Mouse (Mus musculus) ES-E14 (cell line): ENCODE data around the gene Ntm. TPM values are rescaled to one million over a fixed set of nuclear protein-coding genes. Genes with fewer than 3 reads are reported as not detected.

ENCODE experiments used
- DNase-seq: peaks from one replicate; pipeline ENCODE4 v3.0.0-alpha.2; 2013; ENCODE audit warnings: low read depth, low spot score
- H3K27ac ChIP-seq: 2 replicates; pipeline ENCODE4 v1.5.1; 2012; ENCODE audit warnings: low read depth, mild to moderate bottlenecking, low read length, moderate library complexity, mixed read lengths; ENCODE audit not compliant: poor library complexity, insufficient read depth, severe bottlenecking
- H3K36me3 ChIP-seq: 2 replicates; pipeline ENCODE4 v1.6.1; 2012; ENCODE audit warnings: mild to moderate bottlenecking, low read length, moderate library complexity, mixed read lengths; ENCODE audit not compliant: control insufficient read depth, poor library complexity, insufficient read depth, severe bottlenecking
- H3K4me1 ChIP-seq, 2 experiments: fragments of 150-350 bp in 1 of 2; sonication (generic) in 1 of 2; 2 replicates each; pipeline ENCODE4 v1.6.1; 2012; ENCODE audit warnings: low read length in 2 of 2, mild to moderate bottlenecking in 1 of 2, mixed read lengths in 1 of 2; ENCODE audit not compliant: control insufficient read depth in 2 of 2, insufficient read depth in 2 of 2, poor library complexity in 1 of 2
- H3K4me3 ChIP-seq, 2 experiments: fragments of 150-350 bp in 1 of 2; sonication (generic) in 1 of 2; 2 replicates each; pipeline ENCODE4 v1.5.1; 2012; ENCODE audit warnings: low read length in 2 of 2, low read depth in 1 of 2, mild to moderate bottlenecking in 1 of 2, mixed read lengths in 1 of 2; ENCODE audit not compliant: insufficient read depth in 1 of 2, poor library complexity in 1 of 2, severe bottlenecking in 1 of 2
- H3K9ac ChIP-seq: 2 replicates; pipeline ENCODE4 v1.6.1; 2012; ENCODE audit warnings: low read depth, mild to moderate bottlenecking, low read length, mixed read lengths; ENCODE audit not compliant: poor library complexity, insufficient read depth, severe bottlenecking
- H3K9me3 ChIP-seq: fragments of 150-350 bp; sonication (generic); 2 replicates; pipeline ENCODE4 v1.6.1; 2012; ENCODE audit warnings: low read depth, mild to moderate bottlenecking, low read length; ENCODE audit not compliant: control insufficient read depth, insufficient read depth
- CHD2 ChIP-seq: IDR thresholded peaks from 2 replicates; pipeline ENCODE4 v1.6.1; 2014; ENCODE audit warnings: mild to moderate bottlenecking, low read depth, low read length, inconsistent platforms
- HCFC1 ChIP-seq: IDR thresholded peaks from 2 replicates; pipeline ENCODE4 v1.6.1; 2012; ENCODE audit warnings: low read length, inconsistent platforms, borderline replicate concordance; ENCODE audit not compliant: insufficient read depth
- MAFK ChIP-seq: IDR thresholded peaks from 2 replicates; pipeline ENCODE4 v1.6.1; 2014; ENCODE audit warnings: mild to moderate bottlenecking, low read depth, low read length, inconsistent platforms; ENCODE audit not compliant: insufficient read depth
- ZC3H11A ChIP-seq: IDR thresholded peaks from 2 replicates; pipeline ENCODE4 v1.6.1; 2012; ENCODE audit warnings: low read depth, mild to moderate bottlenecking, inconsistent platforms, low read length, borderline replicate concordance
- ZNF384 ChIP-seq: IDR thresholded peaks from 2 replicates; pipeline ENCODE4 v1.6.1; 2012; ENCODE audit warnings: low read depth, low read length, inconsistent platforms
- in situ Hi-C, 2 experiments: fragments of 600-800 bp; cut with MboI; formaldehyde crosslinking; loops; one replicate each; pipeline ENCODE4 v1.15.1; 2025; ENCODE audit warnings: low sequenced_read_pairs in 2 of 2, inconsistent platforms in 1 of 2; ENCODE audit not compliant: unreplicated experiment in 2 of 2
- total RNA-seq: library from RNA; depleted of rRNA; stranded (reverse); fragments of 300-350 nt; gene quantifications from 2 replicates; pipeline ENCODE4 v1.2.3, GENCODE M21; 2012

The Ntm gene
- total RNA-seq, 1 experiment = 0.67 TPM

DNA sequence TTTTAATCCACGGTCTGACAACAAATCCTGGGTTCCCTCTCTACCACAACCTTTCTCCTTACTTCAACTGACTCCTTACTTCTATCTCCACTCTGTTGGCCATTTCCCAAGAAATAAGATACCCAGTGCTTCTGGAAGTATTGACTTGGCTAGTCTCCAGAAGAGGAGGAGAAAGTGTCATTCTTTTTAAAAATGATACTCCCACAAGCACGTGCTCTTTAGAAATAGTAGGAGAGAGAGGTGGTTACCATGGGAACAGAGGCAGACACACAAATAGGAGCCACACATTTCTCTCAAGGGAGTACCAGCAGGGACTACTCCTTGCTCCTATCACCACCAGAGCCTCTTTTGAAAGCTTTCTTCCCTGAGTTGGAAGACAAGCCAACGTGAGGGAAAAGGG, 645.3 kb downstream of the Ntm start:
- H3K9ac ChIP-seq = no peak overlapping the region
- H3K9me3 ChIP-seq = no peaks in the 10 kb centered on the region
- no peak for DNase-seq
- no peaks in the 10 kb centered on the region for H3K36me3 ChIP-seq
- H3K4me1 ChIP-seq = no peaks in the 10 kb centered on the region
- H3K4me3 ChIP-seq = no peak overlapping the region
- no peak overlapping the region for H3K27ac ChIP-seq
- TF ChIP-seq MAFK (no peak), ZNF384 (no peak), ZC3H11A (no peak), CHD2 (no peak), HCFC1 (no peak)
- in situ Hi-C loops = no loop called here

DNA sequence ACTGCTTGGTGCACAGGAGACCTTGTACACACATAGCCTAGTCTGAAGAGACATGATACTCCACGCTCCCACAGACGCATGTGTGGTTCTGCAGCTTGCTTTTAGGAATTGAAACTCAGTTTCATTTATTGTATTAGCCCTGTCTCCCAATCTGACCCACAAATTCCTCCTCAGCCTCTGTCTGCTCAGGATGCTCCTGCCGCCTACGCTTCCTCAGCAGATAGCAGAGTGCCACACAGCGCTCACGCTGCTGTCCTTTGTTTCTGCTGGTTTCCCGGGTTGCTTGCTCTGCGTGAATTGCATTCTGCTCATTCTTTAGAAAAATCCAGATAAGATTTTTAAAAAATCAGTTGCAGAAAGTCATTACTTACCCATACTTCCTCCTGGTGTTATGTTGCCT, 647.1 kb downstream of the Ntm start:
- H3K4me3 ChIP-seq = no peak overlapping the region
- no peak for DNase-seq
- TF ChIP-seq CHD2 (no peak), HCFC1 (no peak), ZC3H11A (no peak)
- H3K9ac ChIP-seq = no peak overlapping the region
- in situ Hi-C loops = no loop called here
- H3K36me3 ChIP-seq = no peaks in the 10 kb centered on the region
- H3K9me3 ChIP-seq = no peaks in the 10 kb centered on the region
- no peak overlapping the region for H3K27ac ChIP-seq
- H3K4me1 ChIP-seq = no peaks in the 10 kb centered on the region

DNA sequence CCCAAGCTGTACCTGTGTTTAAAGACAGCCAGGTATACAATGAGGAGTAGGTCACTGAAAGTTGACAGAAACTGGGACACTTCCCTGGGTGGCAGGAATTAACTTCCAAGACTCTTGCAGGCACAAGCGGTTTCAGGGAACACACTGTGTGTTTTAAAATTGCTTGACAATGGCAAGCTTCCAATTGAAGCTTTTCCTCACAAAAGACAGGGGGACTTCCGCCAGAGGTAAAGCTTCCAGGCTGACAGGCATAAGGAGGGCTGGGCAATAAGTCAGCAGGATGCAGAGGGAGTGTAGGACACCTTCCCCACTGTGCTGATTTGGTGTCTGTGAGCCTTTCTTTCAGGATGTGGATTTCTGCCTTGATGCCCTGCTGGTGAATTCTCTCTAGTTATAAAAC, 656.0 kb downstream of the Ntm start:
- Histone ChIP-seq H3K36me3 (no peaks in the 10 kb centered on the region), H3K4me1 (peaks cover 1 to 3% of the 10 kb centered on the region in 2 experiments; a peak in 1 of 4 replicates), H3K27ac (no peak overlapping the region), H3K9ac (no peak overlapping the region; the same call in 1 of the 2 replicates), H3K9me3 (no peaks in the 10 kb centered on the region), H3K4me3 (no peak overlapping the region)
- TF ChIP-seq HCFC1 (no peak), CHD2 (no peak), MAFK (no peak), ZC3H11A (no peak), ZNF384 (no peak)
- in situ Hi-C loops = no loop called here
- peak; percentile 6 for DNase-seq

DNA sequence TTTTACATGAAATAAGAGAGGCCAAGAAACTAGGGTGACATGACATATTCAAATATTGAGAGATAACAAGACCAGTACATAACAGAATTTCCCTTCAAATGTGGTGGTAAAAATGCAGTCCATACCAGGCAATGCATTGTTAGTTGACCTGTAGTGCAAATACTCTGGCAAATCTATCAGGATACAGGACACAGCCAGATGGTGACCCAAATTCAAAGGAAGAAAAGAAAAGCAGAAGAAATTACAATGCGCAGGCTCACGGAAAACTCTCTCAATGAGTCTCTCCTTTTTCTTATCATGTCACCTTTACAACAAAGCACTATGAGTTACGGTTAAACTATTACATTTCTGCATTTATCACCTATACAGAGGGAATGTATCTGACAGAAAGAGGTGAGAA, 664.6 kb downstream of the Ntm start:
- in situ Hi-C loops = no loop called here
- Histone ChIP-seq H3K9me3 (no peaks in the 10 kb centered on the region), H3K36me3 (no peaks in the 10 kb centered on the region), H3K4me1 (no peaks in the 10 kb centered on the region), H3K27ac (no peak overlapping the region), H3K9ac (no peak overlapping the region), H3K4me3 (no peak overlapping the region)
- no peak for TF ChIP-seq ZC3H11A
- TF ChIP-seq MAFK = no peak
- no peak for TF ChIP-seq CHD2
- no peak for TF ChIP-seq HCFC1
- TF ChIP-seq ZNF384 = no peak
- DNase-seq = no peak

DNA sequence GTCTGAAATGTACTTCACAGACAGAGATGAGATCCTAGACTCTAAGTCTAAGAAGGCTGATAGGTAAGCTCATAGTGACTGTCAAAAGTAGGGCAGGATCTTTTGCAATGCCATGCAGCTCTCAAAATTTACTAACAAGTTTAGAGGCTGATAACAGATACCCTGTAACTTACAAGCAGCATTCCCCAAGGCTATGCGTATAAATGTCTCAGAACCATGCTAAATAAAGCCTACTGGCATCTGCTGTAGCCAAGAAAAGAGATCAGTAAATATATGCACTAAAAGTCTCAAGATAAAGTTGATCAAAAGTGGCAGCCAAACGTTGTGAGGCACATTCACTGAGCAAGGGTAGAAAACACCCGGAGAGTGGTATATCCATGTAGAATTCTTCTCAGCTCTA, 666.2 kb downstream of the Ntm start:
- no peak for TF ChIP-seq HCFC1
- TF ChIP-seq MAFK = no peak
- TF ChIP-seq ZNF384 = no peak
- TF ChIP-seq CHD2 = no peak
- TF ChIP-seq ZC3H11A = no peak
- Histone ChIP-seq H3K27ac (no peak overlapping the region), H3K9me3 (no peaks in the 10 kb centered on the region), H3K36me3 (no peaks in the 10 kb centered on the region), H3K9ac (no peak overlapping the region), H3K4me3 (no peak overlapping the region), H3K4me1 (no peaks in the 10 kb centered on the region)
- in situ Hi-C loops = no loop called here
- DNase-seq = no peak
